Comparison of ENCODE assay signal across 8 mouse cellular contexts in genomic region chr2:119972537-119972879, GRCm38 (mm10). TPM values are rescaled to one million over a fixed set of nuclear protein-coding genes. Genes with fewer than 3 reads are reported as not detected.
DNase-seq lines count a peak whose midpoint lies in the region; ATAC-seq and TF ChIP-seq lines count a peak whose summit lies in the region.

Gene Mapkbp1 (plus strand): TSS chr2:119972699.

- intact Hi-C loops in heart, adult 2 months (cut with DNase I), result loop anchor here (5.0 kb wide), 3 partner anchors 55 to 200 kb away; partner anchors contain the start of genes Gm28042 and Jmjd7

- H3K4me1 ChIP-seq in heart, adult 2 months (ENCODE audit: control insufficient read depth, insufficient read depth, low read length), result peaks cover 1% of the 10 kb centered on the region; the same call in 1 of the 2 replicates
- no peaks in the 10 kb centered on the region for H3K4me1 ChIP-seq in ES-Bruce4 (ENCODE audit: control insufficient read depth, insufficient read depth, low read length)
- H3K4me1 ChIP-seq in forebrain, embryonic 11.5 days (replicated peaks; ENCODE audit: control insufficient read depth, insufficient read depth, low read length), result no peaks in the 10 kb centered on the region; the same call in 1 of the 2 replicates

- H3K4me3 ChIP-seq in heart, adult 2 months, result peak within 1 kb of the TSS; percentile 86
- H3K4me3 ChIP-seq in ES-Bruce4 (ENCODE audit: low read depth, low read length), result peak within 1 kb of the TSS; percentile 64
- peak within 1 kb of the TSS; percentile 60 for H3K4me3 ChIP-seq in forebrain, embryonic 11.5 days (ENCODE audit: low read depth, low read length)

- peak within 1 kb of the TSS; percentile 86 for H3K9ac ChIP-seq in heart, adult 2 months (ENCODE audit: low read depth, low read length)
- peak within 1 kb of the TSS; percentile 42 for H3K9ac ChIP-seq in ES-Bruce4 (ENCODE audit: low read depth, poor library complexity, severe bottlenecking)
- H3K9ac ChIP-seq in forebrain, embryonic 11.5 days (ENCODE audit: low read length), result peak within 1 kb of the TSS; percentile 64

- H3K4me2 ChIP-seq in forebrain, embryonic 11.5 days (ENCODE audit: low read depth, low read length, severe bottlenecking), result peak within 1 kb of the TSS; percentile 51

- no peak for TF ChIP-seq EP300 in heart, adult 2 months (IDR thresholded peaks at IDR 0.05; ENCODE audit: insufficient read depth, low read depth, low read length)
- TF ChIP-seq EP300 in ES-Bruce4 (IDR thresholded peaks at IDR 0.05; ENCODE audit: insufficient read depth, low read depth, low read length), result no peak

- H3K9me3 ChIP-seq in ES-Bruce4 (replicated peaks; ENCODE audit: control insufficient read depth, insufficient read depth, low read length, poor library complexity, severe bottlenecking), result no peaks in the 10 kb centered on the region
- H3K9me3 ChIP-seq in forebrain, embryonic 11.5 days (ENCODE audit: control insufficient read depth, low read length), result no peaks in the 10 kb centered on the region

- 1% methylated on average over 19 of the region's 19 CpGs for WGBS in heart, adult 2 months
- WGBS in forebrain, embryonic 11.5 days, result under 1% methylated on average over 19 of the region's 19 CpGs

- no peaks in the 10 kb centered on the region; the same call in 1 of the 2 replicates for H3K79me2 ChIP-seq in heart, adult 2 months (replicated peaks; ENCODE audit: control insufficient read depth, insufficient read depth, low read length)

- H3K27ac ChIP-seq in heart, adult 2 months, result peak within 1 kb of the TSS; percentile 77
- H3K27ac ChIP-seq in ES-Bruce4 (ENCODE audit: insufficient read depth, low read length), result no peak within 1 kb of the TSS
- H3K27ac ChIP-seq in forebrain, embryonic 11.5 days (ENCODE audit: low read depth, low read length), result no peak within 1 kb of the TSS

- TF ChIP-seq CTCF in heart, adult 2 months (IDR thresholded peaks at IDR 0.05), result no peak
- no peak for TF ChIP-seq CTCF in ES-Bruce4 (IDR thresholded peaks at IDR 0.05; ENCODE audit: low read depth, low read length)

- peak; percentile 83 for ATAC-seq in forebrain, embryonic 11.5 days (replicated peaks; ENCODE audit: low FRiP score)
- peak; percentile 24 for ATAC-seq in monocyte, adult 5-6 weeks (replicated peaks; ENCODE audit: insufficient number of reproducible peaks, low FRiP score, low TSS enrichment, poor library complexity, severe bottlenecking)

- no peak for DNase-seq in heart, adult 2 months
- no peak for DNase-seq in heart, adult 8-10 months (ENCODE audit: low spot score)
- DNase-seq in forebrain, embryonic 11.5 days (ENCODE audit: low spot score), result no peak
- no peak for DNase-seq in left cerebral cortex, adult 8-10 months (ENCODE audit: low spot score in 2 of 2)
- no peak for DNase-seq in cerebellum, adult 11-12 months
- DNase-seq in right cerebral cortex, postnatal 25 days, result no peak

- no peaks in the 10 kb centered on the region for H3K27me3 ChIP-seq in heart, adult 2 months (ENCODE audit: control insufficient read depth, insufficient read depth, low read length)
- H3K27me3 ChIP-seq in ES-Bruce4 (ENCODE audit: control insufficient read depth, insufficient read depth, low read length, poor library complexity, severe bottlenecking), result no peaks in the 10 kb centered on the region
- no peaks in the 10 kb centered on the region for H3K27me3 ChIP-seq in forebrain, embryonic 11.5 days (ENCODE audit: control insufficient read depth, insufficient read depth, low read length)

- TF ChIP-seq POLR2A in heart, adult 2 months (IDR thresholded peaks at IDR 0.05; ENCODE audit: insufficient read depth, low read depth, low read length), result no peak
- TF ChIP-seq POLR2A in ES-Bruce4 (IDR thresholded peaks at IDR 0.05; ENCODE audit: insufficient read depth, low read length), result no peak

- H3K36me3 ChIP-seq in heart, adult 2 months (ENCODE audit: control insufficient read depth, insufficient read depth, low read length), result no peaks in the 10 kb centered on the region
- no peaks in the 10 kb centered on the region for H3K36me3 ChIP-seq in ES-Bruce4 (ENCODE audit: control insufficient read depth, insufficient read depth, low read length, poor library complexity, severe bottlenecking)
- no peaks in the 10 kb centered on the region; the same call in 1 of the 2 replicates for H3K36me3 ChIP-seq in forebrain, embryonic 11.5 days (ENCODE audit: control insufficient read depth, insufficient read depth, low read length)

RNA-seq across cellular contexts. Expression of gene Mapkbp1, which starts in this region (rescaled TPM):
- total RNA-seq in heart, adult 2 months (2021), result 1 to 10 TPM; 7.7 to 8.0 TPM
- 8.1 and 11.0 TPM in 2 replicates for polyA plus RNA-seq in heart, adult 2 months (2012; rRNA removed)
- 1 to 10 TPM; 6.9 to 8.5 (median 8.3) TPM for total RNA-seq in heart, adult 8-10 months (2022)
- 9.2 and 13.4 TPM in 2 replicates for polyA plus RNA-seq in ES-Bruce4 (2011; ENCODE audit: insufficient read depth, insufficient read length, low read depth, missing spikeins)
- polyA plus RNA-seq in forebrain, embryonic 11.5 days (2014; fragmentation: Nextera tagmentation; extraction: Ambion mirVana), result 3.9 and 5.3 TPM in 2 replicates
- total RNA-seq in left cerebral cortex, adult 8-10 months (2022), result 10 to 100 TPM; 42.3 to 51.3 (median 44.2) TPM
- total RNA-seq in monocyte, adult 5-6 weeks (2017), result 2.7 to 7.1 TPM (median 3.2 TPM) in 3 replicates
